Mouse (Mus musculus) gastrocnemius, postnatal 36 days (tissue): ENCODE results near the gene Cldn3. TPM values are rescaled to one million over a fixed set of nuclear protein-coding genes. Genes with fewer than 3 reads are reported as not detected.
A peak's percentile ranks its signal among the peaks of the same experiment; 100 is the strongest.

Experiments used
- DNase-seq, 2 experiments: peaks; one replicate each; pipeline ENCODE4 v3.0.0; 2022
- intact Hi-C: fragments of 180-260 bp; cut with DNase I; formaldehyde crosslinking; loops from one replicate; pipeline ENCODE4 v1.15.1; 2025
- total RNA-seq, 2 experiments: library from RNA; stranded (reverse); gene quantifications; 2 replicates each; pipeline ENCODE4 v1.2.3; 2021

Cldn3 gene
- total RNA-seq, 2 experiments from 2014 or later, result not detected

- DNase-seq, result peak in 1 of 2 experiments; percentile 64
- intact Hi-C loops, result loop anchor here (1.0 to 5.0 kb wide), 2 partner anchors 58 to 218 kb away; partner anchors contain the start of gene Eln
These were observed 20.6 kb upstream of the Cldn3 start for GRCm38 (mm10) chr5:134965473-134965851.

GRCm38 (mm10) chr5:134965852-134966821, 19.9 kb upstream of the Cldn3 start:
- intact Hi-C loops, result loop anchor here (1.0 to 5.0 kb wide), 2 partner anchors 59 to 219 kb away; partner anchors contain the start of gene Eln
- peak in 1 of 2 experiments; percentile 21 for DNase-seq

GRCm38 (mm10) chr5:134967164-134967944, 18.7 kb upstream of the Cldn3 start:
- DNase-seq, result no peak
- intact Hi-C loops, result loop anchor here (5.0 kb wide), 1 partner anchor 220 kb away; the partner anchor contains the start of gene Eln

GRCm38 (mm10) chr5:134970671-134971070, 15.3 kb upstream of the Cldn3 start:
- intact Hi-C loops, result no loop called here
- no peak for DNase-seq

- intact Hi-C loops, result no loop called here
- no peak for DNase-seq
These were observed 12.9 kb upstream of the Cldn3 start for GRCm38 (mm10) chr5:134973081-134973480.

GRCm38 (mm10) chr5:134973526-134973925, 12.5 kb upstream of the Cldn3 start:
- intact Hi-C loops, result no loop called here
- DNase-seq, result no peak

- intact Hi-C loops, result no loop called here
- no peak for DNase-seq
These were observed 11.7 kb upstream of the Cldn3 start for GRCm38 (mm10) chr5:134974294-134974693.

GRCm38 (mm10) chr5:134974921-134975320, 11.1 kb upstream of the Cldn3 start:
- intact Hi-C loops, result no loop called here
- no peak for DNase-seq

- intact Hi-C loops, result no loop called here
- DNase-seq, result no peak
These were observed 9.8 kb upstream of the Cldn3 start for GRCm38 (mm10) chr5:134976164-134976563.

GRCm38 (mm10) chr5:134976577-134977250, 9.3 kb upstream of the Cldn3 start:
- intact Hi-C loops, result no loop called here
- DNase-seq, result no peak

GRCm38 (mm10) chr5:134977837-134978236, 8.2 kb upstream of the Cldn3 start:
- intact Hi-C loops, result no loop called here

GRCm38 (mm10) chr5:134981149-134981548, 4.9 kb upstream of the Cldn3 start:
- intact Hi-C loops, result no loop called here
- DNase-seq, result no peak

More at GRCm38 (mm10) chr5:134977837-134978236, 8.2 kb upstream of the Cldn3 start:
- no peak for DNase-seq

GRCm38 (mm10) chr5:134983111-134983510, 2.9 kb upstream of the Cldn3 start:
- intact Hi-C loops, result no loop called here
- DNase-seq, result no peak

GRCm38 (mm10) chr5:134983771-134984170, 2.2 kb upstream of the Cldn3 start:
- intact Hi-C loops, result no loop called here
- no peak for DNase-seq

- intact Hi-C loops, result no loop called here
These were observed 569 bp downstream of the Cldn3 start for GRCm38 (mm10) chr5:134986298-134987268.

GRCm38 (mm10) chr5:134989166-134989565, 3.2 kb downstream of the Cldn3 start:
- intact Hi-C loops, result no loop called here
- DNase-seq, result no peak

More at GRCm38 (mm10) chr5:134986298-134987268, 569 bp downstream of the Cldn3 start:
- DNase-seq, result no peak

- no peak for DNase-seq
- intact Hi-C loops, result no loop called here
These were observed 3.7 kb downstream of the Cldn3 start for GRCm38 (mm10) chr5:134989741-134990140.

GRCm38 (mm10) chr5:134992566-134992965, 6.6 kb downstream of the Cldn3 start:
- intact Hi-C loops, result no loop called here

GRCm38 (mm10) chr5:134998359-134998758, 12.3 kb downstream of the Cldn3 start:
- DNase-seq, result no peak
- intact Hi-C loops, result no loop called here

More at GRCm38 (mm10) chr5:134992566-134992965, 6.6 kb downstream of the Cldn3 start:
- DNase-seq, result no peak
